Mouse (Mus musculus) kidney, adult 2 months (tissue): Measurements from ENCODE around the gene Aldh3b1.

ENCODE experiments used
- CTCF ChIP-seq: fragments of 200-500 bp; conservative IDR thresholded peaks from 2 replicates; pipeline ENCODE4 v1.5.1; 2011; ENCODE audit warnings: low read depth, mild to moderate bottlenecking, control low read depth, low read length, moderate library complexity, mixed read lengths; ENCODE audit not compliant: insufficient read depth, insufficient read length
- POLR2A ChIP-seq: fragments of 200-500 bp; IDR thresholded peaks from one replicate; pipeline ENCODE4 v1.6.1; 2011; ENCODE audit warnings: low read depth, low read length, control low read depth

- peak; percentile 28; the same call in 1 of the 2 replicates for TF ChIP-seq CTCF
- TF ChIP-seq POLR2A = no peak
These were observed 64.6 kb downstream of the Aldh3b1 start for GRCm38 (mm10) chr19:3864960-3865359.
